Mouse (Mus musculus): ENCODE measurements around the gene Dot1l.

- TF ChIP-seq CTCF (IDR thresholded peaks at IDR 0.05; ENCODE audit: control insufficient read depth, insufficient read depth, low read length): no peak
- no peak for TF ChIP-seq POLR2A (IDR thresholded peaks at IDR 0.05; ENCODE audit: borderline replicate concordance, control insufficient read depth, low read depth, low read length)
Observed at GRCm38 (mm10) chr10:80793033-80793784, 38.2 kb downstream of the Dot1l start.

All from bone marrow, adult 2 months (tissue).